Mouse (Mus musculus) CH12.LX (cell line): ENCODE data around the gene Tial1. TPM values are rescaled to one million over a fixed set of nuclear protein-coding genes. Genes with fewer than 3 reads are reported as not detected.

Experiments used
- DNase-seq: peaks from one replicate; pipeline ENCODE4 v3.0.0-alpha.2; 2013; ENCODE audit errors: extremely low read depth
- H3K27ac ChIP-seq: 2 replicates; pipeline ENCODE4 v1.5.1; 2012; ENCODE audit warnings: low read depth, mild to moderate bottlenecking, control low read depth, moderate library complexity; ENCODE audit not compliant: insufficient read depth
- H3K27me3 ChIP-seq: replicated peaks from 2 replicates; pipeline ENCODE3; 2012; ENCODE audit warnings: inconsistent platforms
- H3K36me3 ChIP-seq, 2 experiments: replicated peaks in 1 of 2; 2 replicates each; pipeline versions ENCODE3 to v1.6.1; 2012; ENCODE audit warnings: inconsistent platforms in 1 of 2, low read length in 1 of 2, mild to moderate bottlenecking in 1 of 2, mixed read lengths in 1 of 2, moderate library complexity in 1 of 2; ENCODE audit not compliant: control insufficient read depth in 1 of 2, insufficient read depth in 1 of 2
- H3K4me1 ChIP-seq, 2 experiments: 2 replicates each; pipeline ENCODE4 v1.6.1; 2012; ENCODE audit warnings: inconsistent platforms in 1 of 2, moderate library complexity in 1 of 2; ENCODE audit not compliant: insufficient read depth in 2 of 2, control insufficient read depth in 1 of 2
- H3K4me2 ChIP-seq: 2 replicates; pipeline ENCODE4 v1.6.1; 2012; ENCODE audit warnings: low read depth, mild to moderate bottlenecking, control low read depth; ENCODE audit not compliant: poor library complexity, insufficient read depth, severe bottlenecking
- H3K4me3 ChIP-seq, 3 experiments: fragments of 150-350 bp in 1 of 3; sonication (generic) in 1 of 3; replicated peaks in 1 of 3; 2 replicates each; pipeline versions ENCODE3 to v1.5.1; 2011 to 2012; ENCODE audit warnings: low read depth in 2 of 3, low read length in 2 of 3, mild to moderate bottlenecking in 2 of 3, moderate library complexity in 2 of 3, control low read depth in 1 of 3, improper control_type of control experiment in 1 of 3, inconsistent platforms in 1 of 3, mixed read lengths in 1 of 3; ENCODE audit not compliant: poor library complexity in 1 of 3
- H3K79me2 ChIP-seq: replicated peaks from 2 replicates; pipeline ENCODE4 v1.6.1; 2012; ENCODE audit warnings: mild to moderate bottlenecking, moderate library complexity; ENCODE audit not compliant: control insufficient read depth, poor library complexity, insufficient read depth, severe bottlenecking; ENCODE audit errors: extremely low read depth
- H3K9ac ChIP-seq: 2 replicates; pipeline ENCODE4 v1.6.1; 2012; ENCODE audit warnings: low read depth, mild to moderate bottlenecking, control low read depth, moderate library complexity; ENCODE audit not compliant: insufficient read depth
- H3K9me3 ChIP-seq: replicated peaks from 2 replicates; pipeline ENCODE3; 2012; ENCODE audit warnings: low read length, inconsistent platforms, mixed read lengths
- BHLHE40 ChIP-seq: IDR thresholded peaks from 2 replicates; pipeline ENCODE4 v1.6.1; 2011; ENCODE audit warnings: mild to moderate bottlenecking, low read depth, low read length, improper control_type of control experiment
- CTCF ChIP-seq, 2 experiments: IDR thresholded peaks in 1 of 2; conservative IDR thresholded peaks in 1 of 2; 2 replicates each; pipeline ENCODE4 v1.5.1; 2011 to 2012; ENCODE audit warnings: low read depth in 2 of 2, low read length in 2 of 2, improper control_type of control experiment in 1 of 2, inconsistent platforms in 1 of 2, mild to moderate bottlenecking in 1 of 2, moderate library complexity in 1 of 2
- ELF1 ChIP-seq: IDR thresholded peaks from 2 replicates; pipeline ENCODE4 v1.6.1; 2014; ENCODE audit warnings: low read depth, mild to moderate bottlenecking, inconsistent platforms, low read length, improper control_type of control experiment
- GABPA ChIP-seq: IDR thresholded peaks from 2 replicates; pipeline ENCODE4 v1.6.1; 2012; ENCODE audit warnings: low read depth, low read length, improper control_type of control experiment, inconsistent platforms; ENCODE audit not compliant: insufficient replicate concordance
- JUN ChIP-seq: IDR thresholded peaks from 2 replicates; pipeline ENCODE4 v1.6.1; 2011; ENCODE audit warnings: low read depth, mild to moderate bottlenecking, low read length, improper control_type of control experiment, moderate library complexity; ENCODE audit not compliant: insufficient read depth
- JUND ChIP-seq: conservative IDR thresholded peaks from 2 replicates; pipeline ENCODE4 v1.6.1; 2011; ENCODE audit warnings: low read depth, low read length, improper control_type of control experiment
- MAX ChIP-seq: IDR thresholded peaks from 2 replicates; pipeline ENCODE4 v1.6.1; 2011; ENCODE audit warnings: low read length, improper control_type of control experiment
- MAZ ChIP-seq: IDR thresholded peaks from 2 replicates; pipeline ENCODE4 v1.6.1; 2012; ENCODE audit warnings: low read depth, mild to moderate bottlenecking, inconsistent platforms, low read length, improper control_type of control experiment, moderate library complexity
- MXI1 ChIP-seq: IDR thresholded peaks from 2 replicates; pipeline ENCODE4 v1.6.1; 2011; ENCODE audit warnings: mild to moderate bottlenecking, low read depth, low read length, improper control_type of control experiment
- MYC ChIP-seq: IDR thresholded peaks from 2 replicates; pipeline ENCODE4 v1.6.1; 2011; ENCODE audit warnings: low read depth, mild to moderate bottlenecking, improper control_type of control experiment, low read length
- NRF1 ChIP-seq: IDR thresholded peaks from 2 replicates; pipeline ENCODE4 v1.6.1; 2014; ENCODE audit warnings: low read depth, mild to moderate bottlenecking, inconsistent platforms, low read length, improper control_type of control experiment, moderate library complexity
- POLR2A ChIP-seq: IDR thresholded peaks from 2 replicates; pipeline ENCODE4 v1.6.1; 2011; ENCODE audit warnings: low read depth, mild to moderate bottlenecking, improper control_type of control experiment, low read length
- POLR2AphosphoS2 ChIP-seq: IDR thresholded peaks from 2 replicates; pipeline ENCODE4 v1.6.1; 2011; ENCODE audit warnings: low read depth, low read length, improper control_type of control experiment
- RAD21 ChIP-seq: IDR thresholded peaks from 2 replicates; pipeline ENCODE4 v1.6.1; 2011; ENCODE audit warnings: low read depth, mild to moderate bottlenecking, low read length, improper control_type of control experiment, moderate library complexity
- SMC3 ChIP-seq: IDR thresholded peaks from 2 replicates; pipeline ENCODE4 v1.6.1; 2011; ENCODE audit warnings: low read depth, low read length, improper control_type of control experiment
- UBTF ChIP-seq: IDR thresholded peaks from 2 replicates; pipeline ENCODE4 v1.6.1; 2012; ENCODE audit warnings: low read depth, mild to moderate bottlenecking, inconsistent platforms, low read length, improper control_type of control experiment, moderate library complexity
- USF2 ChIP-seq: conservative IDR thresholded peaks from 2 replicates; pipeline ENCODE4 v1.6.1; 2011; ENCODE audit warnings: low read depth, low read length, improper control_type of control experiment
- ZC3H11A ChIP-seq: IDR thresholded peaks from 2 replicates; pipeline ENCODE4 v1.6.1; 2012; ENCODE audit warnings: low read depth, mild to moderate bottlenecking, inconsistent platforms, low read length, improper control_type of control experiment
- ZKSCAN1 ChIP-seq: IDR thresholded peaks from 2 replicates; pipeline ENCODE4 v1.6.1; 2012; ENCODE audit warnings: low read depth, inconsistent platforms, low read length, improper control_type of control experiment, borderline replicate concordance
- dilution Hi-C: fragments of 300-500 bp; cut with MboI; formaldehyde crosslinking; loops from 2 replicates; pipeline ENCODE4 v1.14.3; 2020; ENCODE audit warnings: low sequenced_read_pairs; ENCODE audit not compliant: extremely low pct_unique_long_range_greater_than_20kb, extremely low pct_ligation_motif_present
- in situ Hi-C: fragments of 300-500 bp; cut with MboI; formaldehyde crosslinking; loops from 3 replicates; pipeline ENCODE4 v1.14.3; 2019; ENCODE audit warnings: low sequenced_read_pairs, low pct_ligation_motif_present, low pct_unique_long_range_greater_than_20kb, mixed read lengths
- polyA plus RNA-seq: library from polyadenylated mRNA; unstranded; fragments of >175 nt; gene quantifications from 2 replicates; pipeline ENCODE4 v1.2.1, GENCODE M21; 2012; ENCODE audit warnings: low read depth; ENCODE audit not compliant: insufficient read length
- total RNA-seq, 2 experiments: library from RNA; depleted of rRNA; stranded (reverse); fragments of 300-350 nt in 1 of 2; fragments of >200 nt in 1 of 2; gene quantifications; 2 replicates each; pipeline ENCODE4 v1.2.3; 2012 to 2014

Tial1 gene
- total and polyA plus RNA-seq, 3 experiments: 43.2 to 101 (median 52.9) TPM

DNA sequence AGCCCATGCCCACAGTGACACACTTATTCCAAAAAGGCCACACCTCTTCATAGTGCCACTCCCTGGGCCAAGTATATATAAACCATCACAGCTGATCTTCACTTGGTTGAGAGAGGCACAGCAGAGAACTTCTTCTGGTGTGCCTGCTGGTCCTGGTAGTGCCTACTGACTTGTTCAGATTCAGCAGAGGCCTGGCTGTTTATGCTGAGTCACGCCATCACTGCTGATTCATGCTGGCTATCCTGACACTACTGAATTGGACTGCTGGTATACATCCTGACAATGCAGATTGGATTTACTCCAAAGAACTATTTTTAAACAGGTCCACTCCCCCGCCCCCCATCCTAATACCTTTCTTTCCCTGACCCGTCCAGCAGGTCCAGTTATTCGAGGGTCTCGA is 33.0 kb upstream of the Tial1 start:
- H3K79me2 ChIP-seq: no peaks in the 10 kb centered on the region
- no peak for TF ChIP-seq SMC3
- no peak for TF ChIP-seq NRF1
- no peak for TF ChIP-seq RAD21
- no peak for TF ChIP-seq POLR2A
- no peak for TF ChIP-seq MXI1
- no peak for TF ChIP-seq CTCF (conservative IDR thresholded peaks at IDR 0.05 in 1 of 2, IDR thresholded peaks at IDR 0.05 in 1 of 2; ENCODE audit: low read depth in 2 of 2, low read length in 2 of 2)
- no peak for TF ChIP-seq MAX
- no peak for TF ChIP-seq MAZ
- TF ChIP-seq GABPA: no peak
- TF ChIP-seq JUND: no peak
- no peak for TF ChIP-seq UBTF
- TF ChIP-seq USF2: no peak
- TF ChIP-seq ZC3H11A: no peak
- TF ChIP-seq ZKSCAN1: no peak
- no peak for TF ChIP-seq JUN
- no peak for TF ChIP-seq ELF1
- H3K9me3 ChIP-seq: peaks cover 2% of the 10 kb centered on the region
- no peak overlapping the region for H3K4me3 ChIP-seq
- H3K9ac ChIP-seq: no peak overlapping the region
- H3K27me3 ChIP-seq: no peaks in the 10 kb centered on the region
- dilution Hi-C loops: no loop called here
- no peaks in the 10 kb centered on the region for H3K36me3 ChIP-seq
- H3K27ac ChIP-seq: no peak overlapping the region
- H3K4me1 ChIP-seq: no peaks in the 10 kb centered on the region
- DNase-seq: no peak
- in situ Hi-C loops: no loop called here
- H3K4me2 ChIP-seq: no peak overlapping the region

DNA sequence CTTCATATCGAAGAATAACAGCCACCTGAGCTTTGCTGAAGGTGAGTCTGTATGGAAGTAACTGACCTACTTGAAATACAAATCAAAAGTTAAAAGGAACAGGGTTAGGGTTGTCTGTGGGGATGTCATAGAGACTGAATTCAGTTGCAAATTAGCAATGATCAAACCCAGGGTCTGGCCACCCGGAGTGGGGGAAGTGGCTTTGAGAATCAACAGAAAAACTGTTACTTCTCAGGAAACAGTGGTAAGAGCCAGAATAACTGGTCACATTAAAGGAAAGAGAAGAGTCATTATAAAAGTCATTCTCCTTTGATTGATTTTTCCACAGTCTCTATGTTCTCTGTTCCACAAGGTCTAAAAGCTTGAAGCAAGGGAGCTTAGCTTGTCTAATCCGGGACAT is 27.5 kb upstream of the Tial1 start:
- no peak overlapping the region for H3K9ac ChIP-seq
- no peaks in the 10 kb centered on the region for H3K4me1 ChIP-seq
- no peaks in the 10 kb centered on the region for H3K79me2 ChIP-seq
- no peak overlapping the region for H3K27ac ChIP-seq
- no peak for DNase-seq
- H3K27me3 ChIP-seq: no peaks in the 10 kb centered on the region
- H3K4me3 ChIP-seq: no peak overlapping the region
- in situ Hi-C loops: no loop called here
- dilution Hi-C loops: no loop called here
- no peak overlapping the region for H3K4me2 ChIP-seq
- peaks cover 17% of the 10 kb centered on the region for H3K9me3 ChIP-seq
- no peak for TF ChIP-seq BHLHE40
- TF ChIP-seq USF2: no peak
- no peak for TF ChIP-seq POLR2AphosphoS2
- TF ChIP-seq MYC: no peak
- H3K36me3 ChIP-seq: no peaks in the 10 kb centered on the region
